Mouse (Mus musculus): Measurements from ENCODE around the gene Slco1a1. TPM values are rescaled to one million over a fixed set of nuclear protein-coding genes. Genes with fewer than 3 reads are reported as not detected.
"Not testable (repeated sequence)": the region's sequence is repeated elsewhere in the genome, so short reads cannot be mapped to it uniquely, and the experiment has no call there.

Slco1a1 gene
- total RNA-seq (2017), result not detected in 2 replicates

GRCm38 (mm10) chr6:141946862-141947261 lies at the start of gene Slco1a1:
Slco1a1 (minus strand) TSS chr6:141946962.
- no peak for ATAC-seq (replicated peaks; ENCODE audit: low read depth, poor library complexity, severe bottlenecking)

GRCm38 (mm10) chr6:141986772-141987171 lies 40.0 kb upstream of the Slco1a1 start:
- ATAC-seq (replicated peaks; ENCODE audit: low read depth, poor library complexity, severe bottlenecking), result no peak

- no peak for ATAC-seq (replicated peaks; ENCODE audit: low read depth, poor library complexity, severe bottlenecking)
These were observed 37.9 kb upstream of the Slco1a1 start for GRCm38 (mm10) chr6:141984644-141985043.

GRCm38 (mm10) chr6:141962420-141962819 lies 15.7 kb upstream of the Slco1a1 start:
- no peak for ATAC-seq (replicated peaks; ENCODE audit: low read depth, poor library complexity, severe bottlenecking)

GRCm38 (mm10) chr6:141961861-141962260 lies 15.1 kb upstream of the Slco1a1 start:
- ATAC-seq (replicated peaks; ENCODE audit: low read depth, poor library complexity, severe bottlenecking), result no peak

- ATAC-seq (replicated peaks; ENCODE audit: low read depth, poor library complexity, severe bottlenecking), result no peak
These were observed 13.7 kb upstream of the Slco1a1 start for GRCm38 (mm10) chr6:141960482-141960881.

- ATAC-seq (replicated peaks; ENCODE audit: low read depth, poor library complexity, severe bottlenecking), result no peak
These were observed 6.3 kb downstream of the Slco1a1 start for GRCm38 (mm10) chr6:141940451-141940850.

- ATAC-seq (replicated peaks; ENCODE audit: low read depth, poor library complexity, severe bottlenecking), result no peak
These were observed 48.6 kb downstream of the Slco1a1 start for GRCm38 (mm10) chr6:141898197-141898596.

- no peak for ATAC-seq (replicated peaks; ENCODE audit: low read depth, poor library complexity, severe bottlenecking)
These were observed 57.0 kb downstream of the Slco1a1 start for GRCm38 (mm10) chr6:141889723-141890122.

GRCm38 (mm10) chr6:141888248-141888647 lies 58.5 kb downstream of the Slco1a1 start:
- ATAC-seq (replicated peaks; ENCODE audit: low read depth, poor library complexity, severe bottlenecking), result 0 out of 2 replicates have a peak, but pooled peaks have one; percentile 54

- no peak for ATAC-seq (replicated peaks; ENCODE audit: low read depth, poor library complexity, severe bottlenecking)
These were observed 64.2 kb downstream of the Slco1a1 start for GRCm38 (mm10) chr6:141882581-141882980.

GRCm38 (mm10) chr6:141875742-141876141 lies 71.0 kb downstream of the Slco1a1 start:
- ATAC-seq (replicated peaks; ENCODE audit: low read depth, poor library complexity, severe bottlenecking), result not testable (repeated sequence)

GRCm38 (mm10) chr6:141871711-141872110 lies 75.1 kb downstream of the Slco1a1 start:
- no peak for ATAC-seq (replicated peaks; ENCODE audit: low read depth, poor library complexity, severe bottlenecking)

- no peak for ATAC-seq (replicated peaks; ENCODE audit: low read depth, poor library complexity, severe bottlenecking)
These were observed 78.0 kb downstream of the Slco1a1 start for GRCm38 (mm10) chr6:141868735-141869134.

GRCm38 (mm10) chr6:141866026-141866425 lies 80.7 kb downstream of the Slco1a1 start:
- ATAC-seq (replicated peaks; ENCODE audit: low read depth, poor library complexity, severe bottlenecking), result no peak

GRCm38 (mm10) chr6:141857735-141858531 lies 88.8 kb downstream of the Slco1a1 start:
- ATAC-seq (replicated peaks; ENCODE audit: low read depth, poor library complexity, severe bottlenecking), result no peak

Other genes with a start within 250 kb of the Slco1a1 start
- not detected in 2 replicates for gene Gm5724, start 173.2 kb downstream of the Slco1a1 start, total RNA-seq (2017)
- not detected in 2 replicates for gene Slco1a4, start 90.8 kb downstream of the Slco1a1 start, total RNA-seq (2017)
- gene Gm6614, start 64.5 kb upstream of the Slco1a1 start, total RNA-seq (2017), result not detected in 2 replicates

Measured in common myeloid progenitor, adult 5-6 weeks (primary cell).